Mouse (Mus musculus): ENCODE measurements around the gene Tmem132b. TPM values are rescaled to one million over a fixed set of nuclear protein-coding genes. Genes with fewer than 3 reads are reported as not detected.
"Not testable (repeated sequence)": the region's sequence is repeated elsewhere in the genome, so short reads cannot be mapped to it uniquely, and the experiment has no call there.

Gene Tmem132b
- 0.25 and 0.28 TPM in 2 replicates for polyA plus RNA-seq (2015; fragmentation: Nextera tagmentation; extraction: Ambion mirVana)

DNA sequence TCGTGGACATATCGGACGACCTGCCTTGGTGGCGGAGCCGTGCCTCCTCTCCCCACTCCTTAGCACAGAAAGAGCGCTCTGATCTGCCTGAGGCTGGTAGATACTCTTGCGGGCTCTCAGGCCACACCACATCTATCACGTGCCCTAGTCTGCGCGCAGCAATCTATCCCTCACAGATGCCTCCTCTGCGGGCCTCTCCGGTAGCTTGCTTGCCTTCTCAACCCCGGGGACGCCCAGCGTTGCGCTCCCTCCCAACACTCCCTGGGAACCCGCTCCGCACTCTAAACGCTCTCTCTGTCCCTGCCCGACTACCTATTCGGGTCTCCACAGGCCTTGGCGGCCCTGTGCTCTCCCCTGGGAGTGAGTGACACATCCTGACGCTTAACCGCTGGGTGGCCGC lies at the start of gene Tmem132b:
TSS of gene Tmem132b (plus strand) at position 141 of the 400 bp plus-strand sequence.
- WGBS: 3% methylated on average over 25 of the region's 25 CpGs
- Histone ChIP-seq H3K9me3 (no peaks in the 10 kb centered on the region), H3K27ac (no peak within 1 kb of the TSS), H3K36me3 (no peaks in the 10 kb centered on the region), H3K27me3 (replicated peaks) (peaks cover 70% of the 10 kb centered on the region), H3K9ac (peak within 1 kb of the TSS; percentile 23; the same call in 1 of the 2 replicates), H3K4me1 (replicated peaks) (peaks cover 15% of the 10 kb centered on the region), H3K4me2 (replicated peaks) (peak within 1 kb of the TSS; percentile 85), H3K4me3 (replicated peaks) (peak within 1 kb of the TSS; percentile 45)
- ATAC-seq: peak; percentile 15; the same call in 1 of the 2 replicates

- peaks cover 16% of the 10 kb centered on the region for H3K4me1 ChIP-seq (replicated peaks)
- H3K4me3 ChIP-seq (replicated peaks): no peak overlapping the region
- no peak overlapping the region for H3K4me2 ChIP-seq (replicated peaks)
- no peak for ATAC-seq
- H3K9ac ChIP-seq: no peak overlapping the region
- H3K9me3 ChIP-seq: no peaks in the 10 kb centered on the region
- no peak overlapping the region for H3K27ac ChIP-seq
- no peaks in the 10 kb centered on the region for H3K27me3 ChIP-seq (replicated peaks)
- 88% methylated on average over 7 of the region's 7 CpGs for WGBS
- H3K36me3 ChIP-seq: peaks cover 24% of the 10 kb centered on the region
Measured at GRCm38 (mm10) chr5:125482474-125482873, 49.1 kb upstream of the Tmem132b start.

DNA sequence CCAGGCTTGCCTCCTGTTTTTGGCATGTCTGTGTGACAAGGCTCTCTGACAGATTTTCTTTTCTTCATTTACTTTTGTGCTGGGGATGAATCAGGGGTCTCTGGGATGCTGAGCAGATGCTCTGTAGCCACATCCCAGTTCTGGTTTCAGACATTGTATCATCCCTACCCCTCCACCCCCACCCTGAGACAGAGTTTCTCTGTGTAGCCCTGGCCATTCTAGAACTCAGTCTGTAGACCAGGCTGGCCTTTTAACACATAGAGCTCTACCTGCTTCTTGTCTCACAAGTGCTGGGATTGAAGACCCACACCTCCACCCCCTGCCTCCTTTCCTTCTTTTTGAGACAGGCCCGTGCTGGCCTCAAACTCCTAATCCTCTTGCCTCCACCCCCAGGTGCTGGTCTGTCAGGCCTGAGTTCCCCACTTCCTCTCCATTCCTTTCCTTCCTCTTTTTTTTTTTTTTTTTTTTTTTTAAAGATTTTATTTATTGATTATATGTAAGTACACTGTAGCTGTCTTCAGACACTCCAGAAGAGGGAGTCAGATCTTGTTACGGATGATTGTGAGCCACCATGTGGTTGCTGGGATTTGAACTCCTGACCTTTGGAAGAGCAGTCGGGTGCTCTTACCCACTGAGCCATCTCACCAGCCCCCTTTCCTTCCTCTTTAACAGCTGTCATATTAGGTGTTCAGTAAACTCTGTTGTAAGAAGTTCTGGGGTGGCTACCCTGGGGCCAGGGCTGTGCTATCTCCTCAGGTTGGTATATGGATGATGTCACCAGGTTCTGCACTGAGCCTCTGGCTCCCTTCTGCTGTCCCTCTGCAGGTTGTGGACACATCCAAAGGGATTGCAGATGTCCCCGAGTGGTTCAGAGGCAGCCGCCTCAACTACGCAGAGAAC lies 47.6 kb upstream of the Tmem132b start:
- Histone ChIP-seq H3K4me1 (replicated peaks) (0 out of 2 replicates have a peak, but pooled peaks cover 8% of the 10 kb centered on the region), H3K4me3 (replicated peaks) (no peak overlapping the region), H3K4me2 (replicated peaks) (no peak overlapping the region), H3K9ac (no peak overlapping the region), H3K36me3 (peaks cover 32% of the 10 kb centered on the region), H3K9me3 (no peaks in the 10 kb centered on the region), H3K27me3 (replicated peaks) (no peaks in the 10 kb centered on the region), H3K27ac (no peak overlapping the region)
- no peak for ATAC-seq
- WGBS: 72% methylated on average over 6 of the region's 6 CpGs

DNA sequence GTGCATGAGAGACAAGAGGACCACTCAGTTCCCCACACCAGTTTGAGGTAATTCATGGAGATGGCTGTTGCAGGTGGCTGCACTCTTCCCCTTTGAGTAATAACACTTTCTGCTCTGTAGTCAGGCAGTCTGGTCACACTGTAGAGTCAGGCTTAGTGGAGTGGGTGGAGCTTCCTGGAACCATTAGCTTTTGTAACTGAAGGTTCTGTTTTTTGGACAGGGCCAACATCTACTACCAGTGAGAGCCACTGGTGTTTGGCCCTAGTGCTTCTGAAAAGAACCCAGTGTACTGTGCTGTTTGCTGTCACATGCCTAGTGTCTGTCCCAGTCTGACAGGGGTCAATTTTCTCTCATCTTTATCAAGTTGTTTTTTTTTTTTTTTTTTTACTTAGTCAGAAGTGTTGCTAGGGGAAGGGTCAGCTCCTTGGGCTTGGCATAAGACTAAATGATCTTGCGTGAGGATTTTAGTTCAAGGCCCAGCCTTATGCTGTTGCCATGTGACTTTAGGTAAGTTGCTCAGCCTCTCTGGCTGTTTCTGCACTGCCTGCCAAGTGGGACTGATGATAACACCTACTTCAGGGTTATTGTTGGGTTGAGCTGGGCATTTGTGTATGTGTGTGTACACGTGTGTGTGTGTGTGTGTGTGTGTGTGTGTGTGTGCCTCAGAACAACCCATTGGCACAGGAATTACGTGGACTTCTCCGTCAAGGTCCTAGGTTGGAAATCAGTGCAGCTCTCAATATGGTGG lies 46.4 kb upstream of the Tmem132b start:
- Histone ChIP-seq H3K9me3 (no peaks in the 10 kb centered on the region), H3K27ac (no peak overlapping the region), H3K4me2 (replicated peaks) (no peak overlapping the region), H3K27me3 (replicated peaks) (no peaks in the 10 kb centered on the region), H3K4me1 (replicated peaks) (0 out of 2 replicates have a peak, but pooled peaks cover 7% of the 10 kb centered on the region), H3K36me3 (peaks cover 39% of the 10 kb centered on the region), H3K9ac (no peak overlapping the region), H3K4me3 (replicated peaks) (no peak overlapping the region)
- 93% methylated on average over 4 of the region's 4 CpGs for WGBS
- no peak for ATAC-seq

DNA sequence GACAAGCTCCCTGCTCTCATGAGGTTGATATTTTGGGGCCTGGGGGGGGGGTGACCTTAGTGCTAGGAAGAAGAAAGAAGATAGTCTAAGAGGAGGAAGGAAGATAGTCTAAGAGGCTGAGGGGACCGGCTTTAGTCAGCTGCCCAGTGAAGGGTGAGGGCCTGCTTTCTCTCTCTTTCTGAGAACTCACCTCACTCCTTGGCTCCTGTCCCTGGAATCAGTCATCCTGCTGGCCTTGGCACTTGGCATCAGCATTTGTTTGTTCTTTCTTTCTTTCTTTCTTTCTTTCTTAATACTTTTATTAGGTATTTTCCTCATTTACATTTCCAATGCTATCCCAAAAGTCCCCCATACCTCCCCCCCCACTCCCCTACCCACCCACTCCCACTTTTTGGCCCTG lies 45.5 kb upstream of the Tmem132b start:
- H3K27me3 ChIP-seq (replicated peaks): no peaks in the 10 kb centered on the region
- no peaks in the 10 kb centered on the region for H3K4me1 ChIP-seq (replicated peaks)
- 69% methylated on average over 1 of the region's 1 CpGs for WGBS
- peaks cover 46% of the 10 kb centered on the region for H3K36me3 ChIP-seq
- no peak overlapping the region for H3K27ac ChIP-seq
- ATAC-seq: no peak
- no peak overlapping the region for H3K4me2 ChIP-seq (replicated peaks)
- no peak overlapping the region for H3K9ac ChIP-seq
- H3K9me3 ChIP-seq: no peaks in the 10 kb centered on the region
- no peak overlapping the region for H3K4me3 ChIP-seq (replicated peaks)

DNA sequence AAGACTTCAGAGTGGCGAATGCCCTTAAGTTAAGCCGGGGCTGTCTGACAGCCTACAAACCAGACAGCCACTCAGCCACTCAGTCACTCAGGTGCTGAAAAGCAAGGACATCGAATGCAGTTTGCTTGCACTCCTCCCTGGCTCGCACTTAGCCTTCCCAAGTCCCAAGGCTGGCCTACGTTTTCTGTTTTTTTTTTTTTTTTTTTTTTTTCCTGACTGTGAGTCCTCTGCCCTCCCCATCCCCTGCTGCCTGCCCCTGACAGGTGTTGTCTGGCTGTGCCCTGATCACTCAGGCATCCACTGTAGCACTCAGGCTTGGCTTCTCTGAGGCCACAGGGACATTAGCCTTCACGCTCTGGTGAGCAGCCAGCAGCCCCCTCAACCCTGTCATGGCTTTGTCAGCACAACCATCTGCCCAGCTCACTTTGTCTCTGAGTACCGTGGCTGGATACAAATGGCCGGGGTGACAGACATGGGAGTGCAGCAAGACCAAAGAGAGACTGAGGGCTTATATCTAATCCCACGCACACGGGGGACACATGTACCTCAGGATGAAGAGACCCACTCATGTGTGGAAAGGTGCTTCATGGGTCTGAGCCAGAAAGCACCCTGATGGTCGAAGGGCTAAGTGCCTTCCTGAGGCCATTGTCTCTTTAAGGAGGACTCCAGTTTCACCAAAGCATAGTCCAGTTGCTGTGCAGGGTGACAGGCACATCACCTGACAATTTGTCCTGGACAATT lies 44.0 kb upstream of the Tmem132b start:
- H3K9me3 ChIP-seq: no peaks in the 10 kb centered on the region
- no peaks in the 10 kb centered on the region for H3K27me3 ChIP-seq (replicated peaks)
- no peak overlapping the region for H3K4me2 ChIP-seq (replicated peaks)
- 79% methylated on average over 11 of the region's 11 CpGs for WGBS
- no peaks in the 10 kb centered on the region for H3K4me1 ChIP-seq (replicated peaks)
- no peak overlapping the region for H3K4me3 ChIP-seq (replicated peaks)
- H3K27ac ChIP-seq: no peak overlapping the region
- ATAC-seq: 0 out of 2 replicates have a peak, but pooled peaks have one; percentile 8
- H3K9ac ChIP-seq: no peak overlapping the region
- peaks cover 51% of the 10 kb centered on the region for H3K36me3 ChIP-seq

DNA sequence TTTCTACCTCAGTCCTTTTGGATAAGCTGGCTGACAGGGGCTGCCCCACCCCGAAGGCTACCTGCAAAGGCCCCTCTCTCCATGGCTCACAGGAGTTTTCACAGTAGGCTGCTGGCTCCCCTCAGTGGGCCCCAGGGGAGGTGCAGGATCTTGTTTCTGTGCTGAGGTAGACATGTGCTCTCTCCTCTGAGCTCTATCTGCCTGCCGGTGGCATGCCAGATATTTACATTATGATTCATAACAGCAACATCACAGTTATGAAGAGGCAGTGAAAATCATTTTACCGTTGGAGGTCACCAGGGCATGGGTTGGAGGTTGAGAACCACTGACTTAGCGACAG lies 43.5 kb upstream of the Tmem132b start:
- ATAC-seq: peak; percentile 44; the same call in 1 of the 2 replicates
- Histone ChIP-seq H3K27ac (no peak overlapping the region), H3K27me3 (replicated peaks) (no peaks in the 10 kb centered on the region), H3K9me3 (no peaks in the 10 kb centered on the region), H3K9ac (no peak overlapping the region), H3K4me2 (replicated peaks) (no peak overlapping the region), H3K36me3 (peaks cover 47% of the 10 kb centered on the region), H3K4me3 (replicated peaks) (no peak overlapping the region), H3K4me1 (replicated peaks) (no peaks in the 10 kb centered on the region)
- 61% methylated on average over 4 of the region's 4 CpGs for WGBS

DNA sequence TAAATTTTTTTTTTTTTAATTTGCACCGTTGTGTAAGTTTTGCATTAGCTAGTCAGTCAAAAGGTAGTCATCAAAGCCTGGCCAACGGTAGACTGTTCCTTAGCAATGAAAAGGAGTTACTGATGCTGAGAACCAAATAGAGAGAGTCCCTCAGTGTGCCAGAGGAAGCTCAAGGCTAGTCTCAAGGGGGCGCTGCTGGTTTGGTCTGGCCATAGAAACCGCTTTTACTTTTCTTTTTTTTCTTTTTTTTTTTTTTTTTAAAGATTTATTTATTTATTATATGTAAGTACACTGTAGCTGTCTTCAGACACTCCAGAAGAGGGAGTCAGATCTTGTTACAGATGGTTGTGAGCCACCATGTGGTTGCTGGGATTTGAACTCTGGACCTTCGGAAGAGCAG lies 42.6 kb upstream of the Tmem132b start:
- peaks cover 44% of the 10 kb centered on the region for H3K36me3 ChIP-seq
- not testable (repeated sequence) for H3K4me1 ChIP-seq (replicated peaks); H3K4me2 ChIP-seq (replicated peaks); H3K27ac ChIP-seq; H3K9me3 ChIP-seq; H3K27me3 ChIP-seq (replicated peaks); H3K9ac ChIP-seq; ATAC-seq; H3K4me3 ChIP-seq (replicated peaks)
- 91% methylated on average over 5 of the region's 5 CpGs for WGBS

- H3K9ac ChIP-seq: no peak overlapping the region
- no peaks in the 10 kb centered on the region for H3K4me1 ChIP-seq (replicated peaks)
- 94% methylated on average over 10 of the region's 10 CpGs for WGBS
- peaks cover 44% of the 10 kb centered on the region for H3K36me3 ChIP-seq
- no peak overlapping the region for H3K4me3 ChIP-seq (replicated peaks)
- ATAC-seq: no peak
- H3K9me3 ChIP-seq: no peaks in the 10 kb centered on the region
- no peak overlapping the region for H3K4me2 ChIP-seq (replicated peaks)
- H3K27ac ChIP-seq: no peak overlapping the region
- H3K27me3 ChIP-seq (replicated peaks): no peaks in the 10 kb centered on the region
Measured at GRCm38 (mm10) chr5:125491107-125491506, 40.5 kb upstream of the Tmem132b start.

- 70% methylated on average over 17 of the region's 17 CpGs for WGBS
- H3K4me1 ChIP-seq (replicated peaks): no peaks in the 10 kb centered on the region
- no peak overlapping the region for H3K9ac ChIP-seq
- H3K9me3 ChIP-seq: no peaks in the 10 kb centered on the region
- peak; percentile 20; the same call in 1 of the 2 replicates for ATAC-seq
- H3K4me2 ChIP-seq (replicated peaks): no peak overlapping the region
- peaks cover 40% of the 10 kb centered on the region for H3K36me3 ChIP-seq
- no peak overlapping the region for H3K27ac ChIP-seq
- no peak overlapping the region for H3K4me3 ChIP-seq (replicated peaks)
- H3K27me3 ChIP-seq (replicated peaks): no peaks in the 10 kb centered on the region
Measured at GRCm38 (mm10) chr5:125492379-125493092, 39.0 kb upstream of the Tmem132b start.

DNA sequence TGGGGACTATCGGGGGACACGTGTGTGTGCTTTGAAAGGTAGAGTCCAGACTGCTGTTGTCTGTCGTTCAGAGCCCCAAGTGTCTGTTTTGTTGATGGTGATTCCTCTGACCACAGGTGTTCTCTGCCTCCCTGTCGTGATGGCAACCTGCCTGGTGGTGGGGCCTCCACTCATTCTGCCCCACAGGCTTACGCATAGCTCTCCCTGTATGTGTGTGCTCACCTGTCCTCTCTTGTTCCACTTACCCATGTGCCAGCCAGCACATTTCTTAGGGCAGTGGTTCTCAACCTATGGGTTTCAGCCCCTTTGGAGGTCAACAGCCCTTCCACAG lies 38.5 kb upstream of the Tmem132b start:
- H3K36me3 ChIP-seq: peaks cover 36% of the 10 kb centered on the region
- no peak overlapping the region for H3K9ac ChIP-seq
- H3K9me3 ChIP-seq: no peaks in the 10 kb centered on the region
- H3K4me1 ChIP-seq (replicated peaks): no peaks in the 10 kb centered on the region
- WGBS: 73% methylated on average over 5 of the region's 5 CpGs
- no peak overlapping the region for H3K4me2 ChIP-seq (replicated peaks)
- no peak overlapping the region for H3K27ac ChIP-seq
- no peaks in the 10 kb centered on the region for H3K27me3 ChIP-seq (replicated peaks)
- no peak for ATAC-seq
- H3K4me3 ChIP-seq (replicated peaks): no peak overlapping the region

All from intestine, embryonic 15.5 days (tissue).